Mouse (Mus musculus) heart, postnatal 0 days (tissue): ENCODE measurements around the gene Arrdc1. TPM values are rescaled to one million over a fixed set of nuclear protein-coding genes. Genes with fewer than 3 reads are reported as not detected.

ENCODE experiments used
- ATAC-seq: fragments of 200-750 bp; cut with Nextera tagmentation; 2 replicates; pipeline ENCODE4 v1.8.0; 2017; ENCODE audit warnings: low read depth, moderate number of reproducible peaks, moderate library complexity; ENCODE audit not compliant: insufficient read depth
- DNase-seq: peaks from one replicate; pipeline ENCODE4 v3.0.0-alpha.2; 2016; ENCODE audit warnings: low spot score
- H3K27ac ChIP-seq: fragments of 300-500 bp; sonication (generic); 2 replicates; pipeline ENCODE4 v1.5.1; 2014; ENCODE audit warnings: low read depth, mild to moderate bottlenecking
- H3K27me3 ChIP-seq: fragments of 300-500 bp; sonication (generic); 2 replicates; pipeline ENCODE4 v1.6.1; 2014; ENCODE audit warnings: low read length, mixed read lengths; ENCODE audit not compliant: control insufficient read depth, insufficient read depth
- H3K36me3 ChIP-seq: fragments of 300-500 bp; sonication (generic); replicated peaks from 2 replicates; pipeline ENCODE4 v1.6.1; 2014; ENCODE audit warnings: low read length, mixed read lengths; ENCODE audit not compliant: control insufficient read depth, insufficient read depth
- H3K4me1 ChIP-seq: fragments of 300-500 bp; sonication (generic); 2 replicates; pipeline ENCODE4 v1.6.1; 2014; ENCODE audit warnings: antibody characterized with exemption; ENCODE audit not compliant: control insufficient read depth, insufficient read depth
- H3K4me2 ChIP-seq: fragments of 300-500 bp; sonication (generic); 2 replicates; pipeline ENCODE4 v1.6.1; 2014; ENCODE audit warnings: low read depth, mild to moderate bottlenecking, low read length, moderate library complexity
- H3K4me3 ChIP-seq: fragments of 300-500 bp; sonication (generic); 2 replicates; pipeline ENCODE4 v1.5.1; 2014; ENCODE audit warnings: low read depth, low read length
- H3K9ac ChIP-seq: fragments of 300-500 bp; sonication (generic); replicated peaks from 2 replicates; pipeline ENCODE4 v1.6.1; 2014; ENCODE audit warnings: low read depth, low read length, mixed read lengths
- H3K9me3 ChIP-seq: fragments of 300-500 bp; sonication (generic); replicated peaks from 2 replicates; pipeline ENCODE4 v1.6.1; 2016; ENCODE audit warnings: low read length; ENCODE audit not compliant: control insufficient read depth
- CTCF ChIP-seq: IDR thresholded peaks from 2 replicates; pipeline ENCODE4 v1.5.1; 2016; ENCODE audit warnings: antibody characterized with exemption, control low read depth, low read depth
- EP300 ChIP-seq: IDR thresholded peaks from 2 replicates; pipeline ENCODE4 v1.6.1; 2016; ENCODE audit warnings: antibody characterized with exemption, low read depth
- WGBS: fragments of 180-500 bp; shearing (Covaris S2); extraction: QIAGEN DNeasy Blood & Tissue Kit; methylation state at CpG from one replicate; pipeline ENCODE4 v1.1.7; 2014; 5-methylcytosine and 5-hydroxymethylcytosine counted together
- polyA plus RNA-seq: library from polyadenylated mRNA; unstranded; fragments of >200 nt; fragmentation: Nextera tagmentation; extraction: Ambion mirVana; gene quantifications from 2 replicates; pipeline ENCODE4 v1.2.1, GENCODE M21; 2015
- total RNA-seq: library from RNA; depleted of rRNA; stranded (reverse); fragments of >200 nt; gene quantifications from 2 replicates; pipeline ENCODE4 v1.2.3, GENCODE M21; 2014; ENCODE audit warnings: low replicate concordance

The Arrdc1 gene
- total and polyA plus RNA-seq, 2 experiments from 2014 or later, result 11.9 to 12.2 TPM

DNA sequence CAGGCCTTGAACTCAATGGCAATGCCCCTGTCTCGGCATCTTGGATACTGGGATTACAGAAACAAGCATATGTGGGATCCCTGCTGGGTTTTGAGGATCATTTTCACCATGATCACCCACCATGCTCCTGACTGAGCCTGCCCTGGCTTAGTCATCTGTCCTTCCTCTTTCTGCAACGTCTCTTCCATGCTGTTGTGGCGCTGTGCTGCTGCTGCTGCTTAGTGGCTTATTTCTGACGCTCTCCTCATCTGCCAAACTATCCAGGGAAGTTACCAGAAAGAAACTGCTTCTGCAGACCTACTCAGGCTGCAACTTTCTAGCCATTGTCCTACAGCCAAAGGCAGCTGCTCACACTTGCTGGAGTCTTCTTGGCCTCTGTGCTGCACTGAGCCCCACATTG lies 35.3 kb upstream of the Arrdc1 start:
- peaks cover 62% of the 10 kb centered on the region for H3K36me3 ChIP-seq
- H3K4me2 ChIP-seq, result no peak overlapping the region
- WGBS, result 75% methylated on average over 4 of the region's 4 CpGs
- H3K9me3 ChIP-seq, result no peaks in the 10 kb centered on the region
- H3K4me3 ChIP-seq, result no peak overlapping the region
- no peaks in the 10 kb centered on the region for H3K27me3 ChIP-seq
- DNase-seq (no peak), ATAC-seq (no peak)
- H3K9ac ChIP-seq, result no peak overlapping the region
- no peak overlapping the region for H3K27ac ChIP-seq
- TF ChIP-seq CTCF (no peak), EP300 (no peak)
- H3K4me1 ChIP-seq, result peaks cover 12% of the 10 kb centered on the region

DNA sequence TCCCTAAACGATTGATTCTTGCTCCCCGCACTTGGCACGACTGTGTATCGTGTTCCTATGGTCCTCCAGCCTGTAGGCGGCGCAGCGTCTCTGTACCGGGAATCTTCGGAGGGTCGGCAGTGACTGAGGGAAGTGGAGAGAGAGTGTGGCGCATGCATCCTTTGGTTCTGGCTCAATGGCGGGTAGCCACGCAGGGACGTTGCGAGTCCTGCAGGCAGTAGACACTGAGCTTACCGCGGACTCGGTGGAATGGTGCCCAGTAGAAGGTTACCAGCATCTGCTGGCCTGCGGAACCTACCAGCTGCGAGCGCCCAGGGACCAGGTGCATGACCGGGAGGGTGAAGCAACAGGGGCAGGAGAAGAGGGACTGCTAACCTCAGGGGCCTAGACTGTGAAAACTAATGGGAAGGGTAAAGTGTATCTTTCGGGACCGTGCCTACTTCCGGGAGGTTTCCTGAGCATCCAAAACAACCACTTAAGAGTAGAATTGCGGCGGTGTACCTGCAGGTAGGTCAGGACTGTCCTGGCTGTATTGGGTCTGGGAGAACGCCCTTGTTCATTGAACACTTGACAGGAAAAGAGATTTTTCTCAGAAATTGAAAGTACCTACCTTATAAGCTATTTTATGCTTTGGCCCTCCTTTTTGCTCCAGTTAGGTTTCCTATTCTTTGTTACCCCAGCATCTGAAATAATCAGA lies 27.4 kb upstream of the Arrdc1 start, which contains the start of gene Dph7:
Gene Dph7 (plus strand): TSS at position 97 of the 697 bp plus-strand sequence.
- H3K9me3 ChIP-seq, result no peaks in the 10 kb centered on the region
- H3K4me1 ChIP-seq, result peaks cover 8% of the 10 kb centered on the region
- peak; percentile 86 for ATAC-seq
- H3K4me2 ChIP-seq, result peak within 1 kb of the TSS; percentile 77
- WGBS, result 1% methylated on average over 28 of the region's 28 CpGs
- TF ChIP-seq CTCF (peak; percentile 90), EP300 (no peak)
- no peak within 1 kb of the TSS for H3K27ac ChIP-seq
- DNase-seq, result peak; percentile 85
- H3K4me3 ChIP-seq, result peak within 1 kb of the TSS; percentile 71
- H3K27me3 ChIP-seq, result no peaks in the 10 kb centered on the region
- H3K9ac ChIP-seq, result peak within 1 kb of the TSS; percentile 70
- peaks cover 35% of the 10 kb centered on the region for H3K36me3 ChIP-seq

DNA sequence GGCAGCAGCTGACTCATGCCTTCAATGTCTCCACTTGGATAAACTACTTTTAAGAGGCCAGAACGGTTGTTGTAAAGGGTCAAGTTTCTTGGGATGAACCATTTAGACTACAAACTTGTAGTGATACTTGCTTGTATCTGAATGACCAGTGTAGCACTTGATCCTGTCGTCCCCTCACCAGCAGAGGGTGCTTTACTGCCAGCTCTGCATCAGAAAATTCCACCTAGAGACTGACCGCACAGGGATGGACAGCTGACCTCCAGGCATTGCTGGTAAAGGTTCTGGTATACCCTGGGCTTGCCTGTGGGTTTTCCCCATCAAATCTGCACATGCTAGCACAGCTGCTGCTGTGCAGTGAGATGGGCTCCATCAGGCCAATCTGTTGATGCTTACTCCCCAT lies 25.9 kb upstream of the Arrdc1 start:
- Histone ChIP-seq H3K4me1 (peaks cover 8% of the 10 kb centered on the region), H3K27me3 (no peaks in the 10 kb centered on the region), H3K27ac (no peak overlapping the region), H3K4me2 (no peak overlapping the region), H3K9me3 (no peaks in the 10 kb centered on the region), H3K36me3 (peaks cover 35% of the 10 kb centered on the region), H3K4me3 (no peak overlapping the region), H3K9ac (no peak overlapping the region)
- ATAC-seq (peak; percentile 49; the same call in 1 of the 2 replicates), DNase-seq (peak; percentile 12)
- TF ChIP-seq CTCF (peak; percentile 59), EP300 (no peak)
- 22% methylated on average over 3 of the region's 3 CpGs for WGBS

DNA sequence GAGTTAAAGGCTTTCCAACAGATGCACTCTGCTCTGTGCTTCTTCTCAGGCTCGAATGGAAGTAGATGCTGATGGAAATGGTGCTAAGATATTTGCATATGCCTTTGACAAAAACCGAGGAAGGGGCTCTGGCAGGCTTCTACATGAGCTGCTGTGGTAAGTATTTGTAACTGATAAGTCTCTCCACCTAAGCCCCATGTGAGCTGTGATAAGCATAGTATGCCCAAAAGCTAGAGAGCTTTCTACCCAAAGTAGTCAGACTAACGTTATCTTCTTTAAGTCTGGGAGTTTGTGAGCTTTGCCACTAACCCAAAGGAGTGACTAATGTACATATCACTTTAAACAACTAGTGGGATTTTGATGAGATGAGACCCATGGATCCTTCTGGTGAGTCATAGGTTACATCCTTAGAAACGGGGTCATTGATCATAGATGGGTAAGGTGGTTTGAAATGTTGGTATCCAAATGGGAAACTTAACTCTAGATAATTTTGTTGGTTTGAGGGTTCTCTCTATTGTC lies 17.5 kb upstream of the Arrdc1 start:
- DNase-seq, result no peak
- TF ChIP-seq CTCF (no peak), EP300 (no peak)
- no peak overlapping the region for H3K4me3 ChIP-seq
- peaks cover 50% of the 10 kb centered on the region for H3K36me3 ChIP-seq
- 71% methylated on average over 4 of the region's 4 CpGs for WGBS
- no peaks in the 10 kb centered on the region for H3K27me3 ChIP-seq
- H3K9me3 ChIP-seq, result no peaks in the 10 kb centered on the region
- H3K4me1 ChIP-seq, result peaks cover 5% of the 10 kb centered on the region; the same call in 1 of the 2 replicates
- no peak overlapping the region for H3K27ac ChIP-seq
- H3K9ac ChIP-seq, result no peak overlapping the region
- ATAC-seq, result no peak
- H3K4me2 ChIP-seq, result no peak overlapping the region

DNA sequence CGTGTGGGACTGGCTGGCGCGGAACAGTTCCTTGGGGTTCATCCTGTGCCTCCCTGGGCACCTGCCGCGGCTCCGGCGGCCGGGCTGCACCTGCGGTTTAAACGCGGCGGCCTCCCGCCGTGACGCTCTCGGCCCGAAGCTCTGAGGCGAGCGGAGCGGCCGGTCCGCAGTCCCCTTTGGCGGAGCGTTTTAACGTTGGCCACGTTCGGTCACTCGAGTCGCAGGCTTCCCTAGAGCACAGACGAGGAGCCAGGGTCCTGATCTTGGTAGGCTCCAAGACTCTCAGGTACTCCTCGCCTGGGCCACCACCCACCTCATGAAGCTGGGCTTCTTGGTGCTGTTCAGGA lies 15.1 kb upstream of the Arrdc1 start:
- TF ChIP-seq EP300 (no peak), CTCF (no peak)
- H3K27me3 ChIP-seq, result no peaks in the 10 kb centered on the region
- H3K9ac ChIP-seq, result peak overlapping the region; percentile 81
- peak overlapping the region; percentile 86 for H3K4me3 ChIP-seq
- peaks cover 5% of the 10 kb centered on the region; the same call in 1 of the 2 replicates for H3K4me1 ChIP-seq
- DNase-seq (peak; percentile 8), ATAC-seq (peak; percentile 24; the same call in 1 of the 2 replicates)
- peaks cover 30% of the 10 kb centered on the region for H3K36me3 ChIP-seq
- H3K9me3 ChIP-seq, result no peaks in the 10 kb centered on the region
- peak overlapping the region; percentile 97 for H3K4me2 ChIP-seq
- WGBS, result 1% methylated on average over 28 of the region's 31 CpGs
- no peak overlapping the region for H3K27ac ChIP-seq
